Comparison of ENCODE assay signal across 10 mouse cellular contexts in genomic region chr19:29862808-29863207, GRCm38 (mm10). TPM values are rescaled to one million over a fixed set of nuclear protein-coding genes. Genes with fewer than 3 reads are reported as not detected.
A peak's percentile ranks its signal among the peaks of the same experiment; 100 is the strongest.
DNase-seq lines count a peak whose midpoint lies in the region; ATAC-seq and TF ChIP-seq lines count a peak whose summit lies in the region.
"Had no signal": no experiment of that assay in that cellular context is flagged by ENCODE, and none has a peak within 500 bp of the region (broad histone marks: within the 10 kb centered on the region; RNA-seq: fewer than 3 reads in every experiment).

No protein-coding gene starts in this region.

- no peak overlapping the region for H3K4me3 ChIP-seq in embryonic facial prominence, embryonic 11.5 days (ENCODE audit: low read depth, low read length)
- H3K4me3 ChIP-seq in embryonic facial prominence, embryonic 10.5 days: no peak overlapping the region
- H3K4me3 ChIP-seq in midbrain, postnatal 0 days (ENCODE audit: low read depth, low read length): no peak overlapping the region
- no peak overlapping the region for H3K4me3 ChIP-seq in midbrain, embryonic 15.5 days
- no peak overlapping the region for H3K4me3 ChIP-seq in kidney, adult 2 months (ENCODE audit: insufficient read depth, low read depth, low read length)
- no peak overlapping the region for H3K4me3 ChIP-seq in thymus, adult 2 months (ENCODE audit: control insufficient read depth, insufficient read depth, low read length)
- H3K4me3 ChIP-seq: embryonic facial prominence, embryonic 15.5 days had no signal

- no peak overlapping the region for H3K4me2 ChIP-seq in embryonic facial prominence, embryonic 11.5 days (ENCODE audit: low read depth, low read length)
- no peak overlapping the region for H3K4me2 ChIP-seq in midbrain, postnatal 0 days (ENCODE audit: low read depth, low read length, poor library complexity, severe bottlenecking)
- H3K4me2 ChIP-seq in midbrain, embryonic 15.5 days: no peak overlapping the region
- H3K4me2 ChIP-seq: embryonic facial prominence, embryonic 15.5 days had no signal

- H3K4me1 ChIP-seq in embryonic facial prominence, embryonic 11.5 days (ENCODE audit: control insufficient read depth, insufficient read depth, low read length): no peaks in the 10 kb centered on the region
- peaks cover 10% of the 10 kb centered on the region for H3K4me1 ChIP-seq in embryonic facial prominence, embryonic 10.5 days
- no peaks in the 10 kb centered on the region for H3K4me1 ChIP-seq in midbrain, postnatal 0 days (ENCODE audit: insufficient read depth, low read length)
- no peaks in the 10 kb centered on the region for H3K4me1 ChIP-seq in midbrain, embryonic 15.5 days
- H3K4me1 ChIP-seq in kidney, adult 2 months (ENCODE audit: control insufficient read depth, insufficient read depth, low read length): no peaks in the 10 kb centered on the region
- no peaks in the 10 kb centered on the region for H3K4me1 ChIP-seq in thymus, adult 2 months (replicated peaks; ENCODE audit: control insufficient read depth, insufficient read depth, low read length)
- H3K4me1 ChIP-seq: embryonic facial prominence, embryonic 15.5 days had no signal

- peak; percentile 19 for DNase-seq in embryonic facial prominence, embryonic 11.5 days (ENCODE audit: low spot score)
- no peak for DNase-seq in embryonic facial prominence, embryonic 10.5 days (ENCODE audit: low spot score)
- peak; percentile 70 for DNase-seq in midbrain, postnatal 0 days (ENCODE audit: low spot score)
- peak; percentile 24 for DNase-seq in kidney, adult 2 months
- peak; percentile 25 for DNase-seq in retina, embryonic 14.5 days (ENCODE audit: low spot score)
- DNase-seq in thymus, adult 2 months: no peak
- DNase-seq in thymus, adult 18-20 months: no peak
- DNase-seq: liver, postnatal 0 days had no signal

- H3K9ac ChIP-seq in embryonic facial prominence, embryonic 11.5 days (replicated peaks; ENCODE audit: low read length): no peak overlapping the region
- H3K9ac ChIP-seq in midbrain, postnatal 0 days (replicated peaks; ENCODE audit: low read length, poor library complexity, severe bottlenecking): no peak overlapping the region
- H3K9ac ChIP-seq in midbrain, embryonic 15.5 days: no peak overlapping the region
- H3K9ac ChIP-seq: embryonic facial prominence, embryonic 15.5 days; liver, postnatal 0 days had no signal

- H3K27ac ChIP-seq in embryonic facial prominence, embryonic 11.5 days (replicated peaks; ENCODE audit: low read depth, low read length): no peak overlapping the region
- no peak overlapping the region for H3K27ac ChIP-seq in embryonic facial prominence, embryonic 10.5 days (replicated peaks)
- H3K27ac ChIP-seq in midbrain, postnatal 0 days (ENCODE audit: low read depth, low read length): no peak overlapping the region
- no peak overlapping the region for H3K27ac ChIP-seq in midbrain, embryonic 15.5 days
- no peak overlapping the region for H3K27ac ChIP-seq in kidney, adult 2 months (ENCODE audit: insufficient read depth, low read depth, low read length)
- H3K27ac ChIP-seq in thymus, adult 2 months (ENCODE audit: control insufficient read depth, insufficient read depth, low read length): no peak overlapping the region
- H3K27ac ChIP-seq: embryonic facial prominence, embryonic 15.5 days had no signal

- H3K27me3 ChIP-seq in embryonic facial prominence, embryonic 11.5 days (ENCODE audit: control insufficient read depth, insufficient read depth, low read length): no peaks in the 10 kb centered on the region
- no peaks in the 10 kb centered on the region for H3K27me3 ChIP-seq in embryonic facial prominence, embryonic 10.5 days (replicated peaks; ENCODE audit: low read depth, poor library complexity, severe bottlenecking)
- H3K27me3 ChIP-seq in midbrain, postnatal 0 days (ENCODE audit: insufficient read depth, low read length): no peaks in the 10 kb centered on the region
- H3K27me3 ChIP-seq in midbrain, embryonic 15.5 days (replicated peaks): no peaks in the 10 kb centered on the region
- no peaks in the 10 kb centered on the region for H3K27me3 ChIP-seq in kidney, adult 2 months (replicated peaks; ENCODE audit: control insufficient read depth, insufficient read depth, low read length)
- no peaks in the 10 kb centered on the region for H3K27me3 ChIP-seq in thymus, adult 2 months (ENCODE audit: control insufficient read depth, insufficient read depth, low read length)
- H3K27me3 ChIP-seq: embryonic facial prominence, embryonic 15.5 days had no signal

- no peaks in the 10 kb centered on the region for H3K9me3 ChIP-seq in embryonic facial prominence, embryonic 11.5 days (replicated peaks; ENCODE audit: control insufficient read depth, low read length)
- no peaks in the 10 kb centered on the region for H3K9me3 ChIP-seq in embryonic facial prominence, embryonic 10.5 days
- H3K9me3 ChIP-seq in midbrain, postnatal 0 days (ENCODE audit: low read length): no peaks in the 10 kb centered on the region
- no peaks in the 10 kb centered on the region for H3K9me3 ChIP-seq in midbrain, embryonic 15.5 days
- H3K9me3 ChIP-seq: embryonic facial prominence, embryonic 15.5 days had no signal

- TF ChIP-seq POLR2A in kidney, adult 2 months (IDR thresholded peaks at IDR 0.05; ENCODE audit: low read depth, low read length): no peak
- TF ChIP-seq POLR2A in thymus, adult 2 months (IDR thresholded peaks at IDR 0.05; ENCODE audit: control insufficient read depth, extremely low read depth, insufficient read depth, low read length, poor library complexity): no peak

- TF ChIP-seq CTCF in midbrain, postnatal 0 days (IDR thresholded peaks at IDR 0.05): no peak
- TF ChIP-seq CTCF in kidney, adult 2 months (conservative IDR thresholded peaks at IDR 0.05; ENCODE audit: insufficient read depth, insufficient read length, low read depth, low read length): no peak
- TF ChIP-seq CTCF in thymus, adult 2 months (IDR thresholded peaks at IDR 0.05; ENCODE audit: borderline replicate concordance, control insufficient read depth, extremely low read depth, insufficient read depth, low read length, poor library complexity): no peak

- H3K36me3 ChIP-seq in embryonic facial prominence, embryonic 11.5 days (replicated peaks; ENCODE audit: control insufficient read depth, insufficient read depth, low read depth, low read length): no peaks in the 10 kb centered on the region
- no peaks in the 10 kb centered on the region for H3K36me3 ChIP-seq in embryonic facial prominence, embryonic 10.5 days (replicated peaks)
- H3K36me3 ChIP-seq in midbrain, postnatal 0 days (ENCODE audit: insufficient read depth, low read length): no peaks in the 10 kb centered on the region
- no peaks in the 10 kb centered on the region for H3K36me3 ChIP-seq in midbrain, embryonic 15.5 days (replicated peaks)
- H3K36me3 ChIP-seq in kidney, adult 2 months (ENCODE audit: control insufficient read depth, insufficient read depth, low read length): no peaks in the 10 kb centered on the region
- H3K36me3 ChIP-seq in thymus, adult 2 months (ENCODE audit: control insufficient read depth, insufficient read depth, low read length): no peaks in the 10 kb centered on the region
- H3K36me3 ChIP-seq: embryonic facial prominence, embryonic 15.5 days had no signal

- no peak for ATAC-seq in embryonic facial prominence, embryonic 11.5 days (replicated peaks; ENCODE audit: insufficient number of reproducible peaks, low FRiP score, low TSS enrichment, low read depth)
- no peak for ATAC-seq in midbrain, postnatal 0 days (ENCODE audit: low FRiP score)
- no peak for ATAC-seq in midbrain, embryonic 15.5 days (replicated peaks)
- ATAC-seq: liver, postnatal 0 days had no signal

RNA-seq across cellular contexts. Expression of gene Ranbp6, which starts 50.0 kb away (rescaled TPM):
- 33.4 and 37.3 TPM in 2 replicates for polyA plus RNA-seq in embryonic facial prominence, embryonic 11.5 days (2014; fragmentation: Nextera tagmentation; extraction: Ambion mirVana)
- polyA plus RNA-seq in embryonic facial prominence, embryonic 10.5 days (2016; fragmentation: Nextera tagmentation; extraction: Ambion mirVana): 21.7 and 23.7 TPM in 2 replicates
- total RNA-seq in midbrain, postnatal 0 days (2014; rRNA removed): 47.2 and 62.2 TPM in 2 replicates
- 38.8 and 39.4 TPM in 2 replicates for polyA plus RNA-seq in midbrain, postnatal 0 days (2015; fragmentation: Nextera tagmentation; extraction: Ambion mirVana)
- 47.7 and 52.4 TPM in 2 replicates for polyA plus RNA-seq in midbrain, embryonic 15.5 days (2015; fragmentation: Nextera tagmentation; extraction: Ambion mirVana)
- polyA plus RNA-seq in kidney, adult 2 months (2012; rRNA removed): 1.9 and 2.5 TPM in 2 replicates
- 4.6 and 6.1 TPM in 2 replicates for polyA plus RNA-seq in thymus, adult 2 months (2012; rRNA removed)

RNA-seq across cellular contexts. Expression of gene 9930021J03Rik, which starts 57.0 kb away (rescaled TPM):
- polyA plus RNA-seq in embryonic facial prominence, embryonic 11.5 days (2014; fragmentation: Nextera tagmentation; extraction: Ambion mirVana): 8.5 and 9.4 TPM in 2 replicates
- polyA plus RNA-seq in embryonic facial prominence, embryonic 10.5 days (2016; fragmentation: Nextera tagmentation; extraction: Ambion mirVana): 3.8 and 4.0 TPM in 2 replicates
- total RNA-seq in midbrain, postnatal 0 days (2014; rRNA removed): 27.0 and 27.5 TPM in 2 replicates
- polyA plus RNA-seq in midbrain, postnatal 0 days (2015; fragmentation: Nextera tagmentation; extraction: Ambion mirVana): 5.1 and 6.3 TPM in 2 replicates
- 6.8 and 7.5 TPM in 2 replicates for polyA plus RNA-seq in midbrain, embryonic 15.5 days (2015; fragmentation: Nextera tagmentation; extraction: Ambion mirVana)
- 7.4 TPM in 2 replicates for polyA plus RNA-seq in kidney, adult 2 months (2012; rRNA removed)
- polyA plus RNA-seq in thymus, adult 2 months (2012; rRNA removed): 11.3 and 12.5 TPM in 2 replicates

Comparison
In these comparisons a context has a peak if more than half of its experiments do, and no peak if none do; other contexts are left out.
1. DNase-seq: peak in embryonic facial prominence, embryonic 11.5 days (single experiment), midbrain, postnatal 0 days (single experiment), kidney, adult 2 months (single experiment) and retina, embryonic 14.5 days (single experiment); none in embryonic facial prominence, embryonic 10.5 days (single experiment), thymus, adult 2 months (single experiment) and thymus, adult 18-20 months (0 of 2).